ENCODE assay signal across 29 mouse cellular contexts in genomic region chr3:32486543-32486942, GRCm38 (mm10). TPM values are rescaled to one million over a fixed set of nuclear protein-coding genes. Genes with fewer than 3 reads are reported as not detected.
DNase-seq lines count a peak whose midpoint lies in the region; ATAC-seq lines count a peak whose summit lies in the region.
"Had no signal": no experiment of that assay in that cellular context is flagged by ENCODE, and none has a peak within 500 bp of the region (broad histone marks: within the 10 kb centered on the region; RNA-seq: fewer than 3 reads in every experiment).

No protein-coding gene starts in this region.

- H3K9me3 ChIP-seq in midbrain, embryonic 11.5 days (ENCODE audit: control insufficient read depth, low read length), result no peaks in the 10 kb centered on the region
- no peaks in the 10 kb centered on the region for H3K9me3 ChIP-seq in midbrain, embryonic 13.5 days
- no peaks in the 10 kb centered on the region for H3K9me3 ChIP-seq in forebrain, embryonic 14.5 days (replicated peaks; ENCODE audit: control insufficient read depth, low read length)
- H3K9me3 ChIP-seq: embryonic facial prominence, embryonic 15.5 days; forebrain, embryonic 12.5 days; hindbrain, embryonic 12.5 days; intestine, embryonic 15.5 days; limb, embryonic 13.5 days; midbrain, embryonic 12.5 days had no signal

- DNase-seq in midbrain, embryonic 11.5 days (ENCODE audit: low spot score, missing footprints), result peak; percentile 8
- DNase-seq in A20 (ENCODE audit: low read depth, low spot score), result peak; percentile 26
- peak; percentile 75 for DNase-seq in NIH3T3 (ENCODE audit: low read depth)
- no peak for DNase-seq in forebrain, embryonic 14.5 days (ENCODE audit: low spot score)
- DNase-seq in spleen, postnatal 36 days (ENCODE audit: low spot score in 2 of 2), result no peak
- DNase-seq: adrenal gland, postnatal 25 days; cerebellum, adult 11-12 months; cerebellum, adult 9-11 months; gastrocnemius, postnatal 10 days; heart, postnatal 36 days; liver, postnatal 0 days; lung, postnatal 36 days; retina, postnatal 1 day; right cerebral cortex, postnatal 14 days had no signal

- 86% methylated on average over 4 of the region's 4 CpGs for WGBS in midbrain, embryonic 11.5 days
- WGBS in midbrain, embryonic 13.5 days, result 83% methylated on average over 4 of the region's 4 CpGs
- 75% methylated on average over 4 of the region's 4 CpGs for WGBS in forebrain, embryonic 14.5 days

- H3K27me3 ChIP-seq in midbrain, embryonic 11.5 days (ENCODE audit: control insufficient read depth, insufficient read depth, low read length), result no peaks in the 10 kb centered on the region
- no peaks in the 10 kb centered on the region for H3K27me3 ChIP-seq in midbrain, embryonic 13.5 days
- H3K27me3 ChIP-seq in forebrain, embryonic 14.5 days (replicated peaks; ENCODE audit: control insufficient read depth, insufficient read depth, low read length), result no peaks in the 10 kb centered on the region
- H3K27me3 ChIP-seq: embryonic facial prominence, embryonic 15.5 days; forebrain, embryonic 12.5 days; hindbrain, embryonic 12.5 days; intestine, embryonic 15.5 days; limb, embryonic 13.5 days; midbrain, embryonic 12.5 days; Patski had no signal

- no peak overlapping the region for H3K27ac ChIP-seq in midbrain, embryonic 11.5 days (ENCODE audit: low read depth, low read length)
- no peak overlapping the region for H3K27ac ChIP-seq in midbrain, embryonic 13.5 days
- no peak overlapping the region for H3K27ac ChIP-seq in forebrain, embryonic 14.5 days (ENCODE audit: low read depth, low read length)
- H3K27ac ChIP-seq: embryonic facial prominence, embryonic 15.5 days; forebrain, embryonic 12.5 days; hindbrain, embryonic 12.5 days; hindbrain, postnatal 0 days; intestine, embryonic 15.5 days; layer of hippocampus, adult 2 months; limb, embryonic 13.5 days; midbrain, embryonic 12.5 days; stomach, postnatal 0 days had no signal

- ATAC-seq in midbrain, embryonic 11.5 days (ENCODE audit: low FRiP score), result no peak
- no peak for ATAC-seq in midbrain, embryonic 13.5 days
- no peak for ATAC-seq in forebrain, embryonic 14.5 days
- ATAC-seq: hindbrain, postnatal 0 days; intestine, embryonic 15.5 days; liver, postnatal 0 days; Patski had no signal

- H3K4me3 ChIP-seq in midbrain, embryonic 11.5 days (ENCODE audit: low read depth, low read length), result no peak overlapping the region
- H3K4me3 ChIP-seq in midbrain, embryonic 13.5 days (replicated peaks), result no peak overlapping the region
- no peak overlapping the region for H3K4me3 ChIP-seq in forebrain, embryonic 14.5 days (ENCODE audit: low read depth, low read length)
- H3K4me3 ChIP-seq: embryonic facial prominence, embryonic 15.5 days; forebrain, embryonic 12.5 days; hindbrain, embryonic 12.5 days; intestine, embryonic 15.5 days; layer of hippocampus, adult 2 months; limb, embryonic 13.5 days; midbrain, embryonic 12.5 days had no signal

- no peaks in the 10 kb centered on the region for H3K4me1 ChIP-seq in midbrain, embryonic 11.5 days (ENCODE audit: control insufficient read depth, insufficient read depth, low read length)
- no peaks in the 10 kb centered on the region for H3K4me1 ChIP-seq in midbrain, embryonic 13.5 days (replicated peaks)
- no peaks in the 10 kb centered on the region for H3K4me1 ChIP-seq in forebrain, embryonic 14.5 days (ENCODE audit: control insufficient read depth, insufficient read depth, low read length)
- H3K4me1 ChIP-seq: embryonic facial prominence, embryonic 15.5 days; forebrain, embryonic 12.5 days; hindbrain, embryonic 12.5 days; intestine, embryonic 15.5 days; limb, embryonic 13.5 days; midbrain, embryonic 12.5 days had no signal

- no peaks in the 10 kb centered on the region for H3K36me3 ChIP-seq in midbrain, embryonic 11.5 days (ENCODE audit: control insufficient read depth, insufficient read depth, low read length)
- no peaks in the 10 kb centered on the region for H3K36me3 ChIP-seq in midbrain, embryonic 13.5 days
- H3K36me3 ChIP-seq in forebrain, embryonic 14.5 days (ENCODE audit: control insufficient read depth, insufficient read depth, low read length), result no peaks in the 10 kb centered on the region
- H3K36me3 ChIP-seq: embryonic facial prominence, embryonic 15.5 days; forebrain, embryonic 12.5 days; hindbrain, embryonic 12.5 days; intestine, embryonic 15.5 days; limb, embryonic 13.5 days; midbrain, embryonic 12.5 days had no signal

- no peak overlapping the region for H3K9ac ChIP-seq in midbrain, embryonic 11.5 days (ENCODE audit: low read length)
- H3K9ac ChIP-seq in midbrain, embryonic 13.5 days (replicated peaks), result no peak overlapping the region
- H3K9ac ChIP-seq in forebrain, embryonic 14.5 days (ENCODE audit: low read length), result no peak overlapping the region
- H3K9ac ChIP-seq: embryonic facial prominence, embryonic 15.5 days; forebrain, embryonic 12.5 days; hindbrain, embryonic 12.5 days; intestine, embryonic 15.5 days; limb, embryonic 13.5 days; liver, postnatal 0 days; midbrain, embryonic 12.5 days had no signal

- no peak overlapping the region for H3K4me2 ChIP-seq in midbrain, embryonic 11.5 days
- no peak overlapping the region for H3K4me2 ChIP-seq in midbrain, embryonic 13.5 days (replicated peaks)
- no peak overlapping the region for H3K4me2 ChIP-seq in forebrain, embryonic 14.5 days (ENCODE audit: low read length)
- H3K4me2 ChIP-seq: embryonic facial prominence, embryonic 15.5 days; forebrain, embryonic 12.5 days; heart, embryonic 11.5 days; hindbrain, embryonic 12.5 days; intestine, embryonic 15.5 days; limb, embryonic 13.5 days; liver, embryonic 11.5 days; midbrain, embryonic 12.5 days had no signal

RNA-seq across cellular contexts. Expression of gene Kcnmb3, which starts 5.5 kb away (rescaled TPM):
- 0.08 and 0.15 TPM in 2 replicates for polyA plus RNA-seq in midbrain, embryonic 11.5 days (2014; fragmentation: Nextera tagmentation; extraction: Ambion mirVana)
- polyA plus RNA-seq in midbrain, embryonic 13.5 days (2015; fragmentation: Nextera tagmentation; extraction: Ambion mirVana), result 0.09 and 0.15 TPM in 2 replicates
- not detected in 2 replicates for polyA plus RNA-seq in forebrain, embryonic 14.5 days (2014; fragmentation: Nextera tagmentation; extraction: Ambion mirVana)
- polyA plus RNA-seq: forebrain, embryonic 12.5 days; hindbrain, postnatal 0 days; intestine, embryonic 15.5 days; kidney, embryonic 14.5 days; liver, postnatal 0 days; Patski; small intestine, adult 2 months had no signal

RNA-seq across cellular contexts. Expression of gene Zfp639, which starts 23.5 kb away (rescaled TPM):
- 42.1 and 50.3 TPM in 2 replicates for polyA plus RNA-seq in midbrain, embryonic 11.5 days (2014; fragmentation: Nextera tagmentation; extraction: Ambion mirVana)
- 36.5 and 40.4 TPM in 2 replicates for polyA plus RNA-seq in midbrain, embryonic 13.5 days (2015; fragmentation: Nextera tagmentation; extraction: Ambion mirVana)
- 43.6 and 49.0 TPM in 2 replicates for polyA plus RNA-seq in forebrain, embryonic 14.5 days (2014; fragmentation: Nextera tagmentation; extraction: Ambion mirVana)

RNA-seq across cellular contexts. Expression of gene Mfn1, which starts 42.7 kb away (rescaled TPM):
- 29.7 and 31.2 TPM in 2 replicates for polyA plus RNA-seq in midbrain, embryonic 11.5 days (2014; fragmentation: Nextera tagmentation; extraction: Ambion mirVana)
- polyA plus RNA-seq in midbrain, embryonic 13.5 days (2015; fragmentation: Nextera tagmentation; extraction: Ambion mirVana), result 35.9 and 39.9 TPM in 2 replicates
- polyA plus RNA-seq in forebrain, embryonic 14.5 days (2014; fragmentation: Nextera tagmentation; extraction: Ambion mirVana), result 25.0 and 27.5 TPM in 2 replicates

Comparison
In these comparisons a context has a peak if more than half of its experiments do, and no peak if none do; other contexts are left out.
1. DNase-seq: peak in midbrain, embryonic 11.5 days (single experiment), A20 (single experiment) and NIH3T3 (single experiment); none in forebrain, embryonic 14.5 days (single experiment) and spleen, postnatal 36 days (0 of 2).